Mouse (Mus musculus) megakaryocyte-erythroid progenitor cell, adult 5 weeks (primary cell): ENCODE results near the gene Glrx5. TPM values are rescaled to one million over a fixed set of nuclear protein-coding genes. Genes with fewer than 3 reads are reported as not detected.

Source experiments
- polyA plus RNA-seq: library from polyadenylated mRNA; stranded (reverse); fragments of >175 nt; gene quantifications from 2 replicates; pipeline ENCODE4 v1.2.3, GENCODE M21; 2012

The Glrx5 gene
- polyA plus RNA-seq = 81.9 and 122 TPM in 2 replicates

GRCm38 (mm10) chr12:105032147-105032831 is at the start of gene Glrx5:
Glrx5 (plus strand) TSS chr12:105032688.

DNA sequence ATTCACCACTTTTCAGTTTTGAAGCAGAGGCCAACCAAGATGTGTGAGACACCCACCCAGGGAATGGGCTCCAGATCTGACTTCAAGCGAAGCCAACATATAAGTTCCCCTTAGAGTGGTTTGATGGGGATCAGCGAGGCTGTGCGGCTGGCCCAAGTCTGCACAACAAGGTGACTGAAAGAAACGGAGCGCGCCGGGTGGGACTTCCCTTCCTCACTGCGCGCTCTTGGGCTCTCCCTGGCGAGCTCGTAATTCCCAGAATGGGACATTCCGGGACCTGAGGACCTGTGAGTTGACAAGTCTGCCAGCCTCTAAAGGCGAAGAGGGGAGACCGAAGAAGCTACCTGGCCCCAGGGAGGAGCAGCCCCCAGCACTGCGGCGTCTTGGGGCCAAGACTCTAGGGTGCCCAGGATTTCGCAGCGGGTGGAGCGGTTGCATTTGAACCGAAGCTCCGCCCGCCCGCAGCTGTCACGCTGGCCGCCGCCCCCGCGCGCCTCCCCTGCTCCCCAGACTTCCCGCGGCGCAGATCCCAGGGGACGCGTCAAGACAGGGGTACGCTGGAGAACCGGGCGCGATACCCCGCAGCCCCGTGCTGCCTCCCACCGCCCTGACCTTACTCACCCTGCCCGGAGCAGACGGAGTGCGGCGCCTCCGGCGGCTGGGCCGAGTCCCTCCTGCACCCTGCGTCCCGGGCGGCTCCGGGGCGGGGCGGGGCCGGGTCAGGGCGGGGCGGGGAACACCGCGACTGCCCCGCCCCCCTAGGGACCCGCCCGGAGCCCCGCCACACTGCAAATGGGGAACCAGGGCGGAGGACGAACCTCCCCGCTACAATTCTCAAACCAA is 22.9 kb upstream of the Glrx5 start, which contains the start of gene Syne3:
Gene Syne3, minus strand, starts transcription at position 440 of the 843 bp plus-strand sequence.

Other genes with a start within 250 kb of the Glrx5 start
- gene Clmn, start 167.6 kb upstream of the Glrx5 start, polyA plus RNA-seq = 0.13 and 0.18 TPM in 2 replicates
- 24.0 and 25.7 TPM in 2 replicates for gene Syne3, start 22.9 kb upstream of the Glrx5 start, polyA plus RNA-seq
- gene Tcl1b2, start 113.3 kb downstream of the Glrx5 start, polyA plus RNA-seq = not detected in 2 replicates
- gene Tcl1b1, start 127.0 kb downstream of the Glrx5 start, polyA plus RNA-seq = not detected in 2 replicates
- not detected in 2 replicates for gene Tcl1b5, start 143.7 kb downstream of the Glrx5 start, polyA plus RNA-seq
- not detected in 2 replicates for gene Tcl1b3, start 158.4 kb downstream of the Glrx5 start, polyA plus RNA-seq
- gene Tcl1b4, start 169.3 kb downstream of the Glrx5 start, polyA plus RNA-seq = not detected in 2 replicates
- not detected in 2 replicates for gene Tcl1, start 190.1 kb downstream of the Glrx5 start, polyA plus RNA-seq